Mouse (Mus musculus): Measurements from ENCODE around the gene Adm.

Gene Adm

DNA sequence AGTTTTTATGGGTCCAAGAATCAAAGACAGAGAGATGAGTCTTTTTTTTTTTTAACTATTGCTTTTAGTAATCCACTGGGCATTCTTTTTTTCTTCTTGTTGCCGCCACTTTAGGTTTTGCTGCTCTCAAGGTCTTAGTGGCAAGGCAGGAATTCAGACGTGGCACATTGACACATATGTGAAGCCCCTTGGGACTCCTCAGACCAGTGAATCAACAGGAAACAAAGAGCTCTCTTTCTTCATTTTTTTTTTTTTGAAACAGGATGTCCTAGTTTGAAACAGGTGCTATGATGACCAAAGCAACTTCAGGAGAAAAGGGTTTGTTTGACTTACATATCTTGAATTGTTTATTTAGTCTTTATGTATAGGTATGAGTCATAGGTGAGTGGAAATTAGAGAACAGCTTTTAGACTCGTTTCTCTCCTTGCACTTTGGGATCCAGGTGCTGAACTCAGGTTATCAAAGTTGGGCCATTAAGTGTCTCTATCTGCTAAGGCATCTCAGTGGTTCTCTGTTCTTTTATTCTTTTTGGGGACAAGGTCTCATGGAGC is 31.0 kb downstream of the Adm start:
- no peak for DNase-seq (ENCODE audit: low spot score)

GRCm38 (mm10) chr7:110666537-110666936 is 39.1 kb downstream of the Adm start:
- DNase-seq (ENCODE audit: low spot score), result no peak

GRCm38 (mm10) chr7:110668247-110668646 is 40.8 kb downstream of the Adm start:
- no peak for DNase-seq (ENCODE audit: low spot score)

DNA sequence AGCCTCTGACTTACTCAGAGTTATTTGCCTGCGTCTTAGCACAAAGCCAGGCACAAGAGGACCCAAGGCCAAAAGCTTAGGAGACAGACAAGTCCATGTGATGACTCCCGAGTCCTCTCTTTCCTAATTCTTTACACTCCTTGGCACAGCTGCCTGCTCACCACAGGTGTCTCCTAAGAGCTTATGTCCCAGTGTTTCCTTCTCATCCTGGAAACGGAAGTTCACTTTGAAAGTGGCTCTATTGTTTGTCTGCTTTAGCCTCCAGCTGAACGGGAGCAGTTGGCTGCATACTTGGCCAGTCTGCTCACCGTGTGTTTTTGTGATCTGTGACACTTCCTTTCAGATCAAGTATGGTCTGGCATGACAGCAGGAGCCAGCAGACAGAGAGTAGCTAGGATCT is 41.3 kb downstream of the Adm start:
- no peak for DNase-seq (ENCODE audit: low spot score)

- DNase-seq (ENCODE audit: low spot score), result no peak
Observed at GRCm38 (mm10) chr7:110671121-110671680, 43.7 kb downstream of the Adm start.
